In the genomic region with DNA sequence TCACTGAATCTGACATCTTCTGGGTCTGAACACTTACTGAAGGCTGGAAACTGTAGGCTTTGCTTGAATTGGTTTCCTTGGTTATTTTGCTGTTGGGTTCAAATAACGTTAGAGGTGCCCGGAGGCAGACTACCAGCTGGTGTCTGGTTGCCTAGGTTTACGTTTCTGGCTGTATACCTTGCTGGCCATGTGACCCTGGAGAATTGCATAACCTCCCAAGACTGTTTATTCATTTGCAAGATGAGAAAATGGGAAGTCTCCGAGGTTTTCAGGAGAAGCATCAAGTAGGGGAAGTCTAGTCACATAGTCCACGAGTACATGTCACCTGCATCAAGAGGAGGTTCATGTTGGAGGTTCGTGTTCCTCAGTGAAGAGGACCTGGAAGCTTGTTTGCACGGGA, we compare ENCODE assay signal across 12 mouse cellular contexts.
A peak's percentile ranks its signal among the peaks of the same experiment; 100 is the strongest.
DNase-seq lines count a peak whose midpoint lies in the region; ATAC-seq lines count a peak whose summit lies in the region.
"Had no signal": no experiment of that assay in that cellular context is flagged by ENCODE, and none has a peak within 500 bp of the region (broad histone marks: within the 10 kb centered on the region; RNA-seq: fewer than 3 reads in every experiment).

No protein-coding gene starts in this region.

- no peaks in the 10 kb centered on the region for H3K27me3 ChIP-seq in neural tube, embryonic 13.5 days
- H3K27me3 ChIP-seq in kidney, embryonic 15.5 days, result no peaks in the 10 kb centered on the region
- H3K27me3 ChIP-seq: liver, embryonic 12.5 days; stomach, embryonic 15.5 days had no signal

- H3K4me3 ChIP-seq in neural tube, embryonic 13.5 days, result no peak overlapping the region
- no peak overlapping the region for H3K4me3 ChIP-seq in kidney, embryonic 15.5 days (replicated peaks)
- H3K4me3 ChIP-seq: liver, embryonic 12.5 days; stomach, embryonic 15.5 days had no signal

- no peak for ATAC-seq in neural tube, embryonic 13.5 days (ENCODE audit: low read depth)
- peak; percentile 17; the same call in 1 of the 2 replicates for ATAC-seq in megakaryocyte, adult 5-6 weeks (ENCODE audit: poor library complexity, severe bottlenecking)
- ATAC-seq in kidney, embryonic 15.5 days (replicated peaks; ENCODE audit: low FRiP score), result no peak
- ATAC-seq: liver, embryonic 12.5 days had no signal

- peak; percentile 45 for DNase-seq in gastrocnemius, adult 18-20 months (ENCODE audit: low spot score)
- no peak for DNase-seq in gastrocnemius, postnatal 14 days
- no peak for DNase-seq in neural tube, embryonic 10.5 days (ENCODE audit: extremely low spot score, low spot score)
- no peak for DNase-seq in layer of hippocampus, adult 8-10 months (ENCODE audit: low spot score in 2 of 2)
- DNase-seq in adrenal gland, postnatal 36 days, result no peak
- DNase-seq: kidney, adult 9 months had no signal

- 71% methylated on average over 7 of the region's 7 CpGs for WGBS in neural tube, embryonic 13.5 days
- 52% methylated on average over 7 of the region's 7 CpGs for WGBS in kidney, embryonic 15.5 days

- peaks cover 49% of the 10 kb centered on the region for H3K4me1 ChIP-seq in neural tube, embryonic 13.5 days (replicated peaks)
- peaks cover 45% of the 10 kb centered on the region for H3K4me1 ChIP-seq in kidney, embryonic 15.5 days

- H3K9me3 ChIP-seq in neural tube, embryonic 13.5 days, result no peaks in the 10 kb centered on the region
- H3K9me3 ChIP-seq in kidney, embryonic 15.5 days (replicated peaks), result no peaks in the 10 kb centered on the region
- H3K9me3 ChIP-seq: liver, embryonic 12.5 days; midbrain, embryonic 10.5 days; stomach, embryonic 15.5 days had no signal

- H3K4me2 ChIP-seq in neural tube, embryonic 13.5 days, result no peak overlapping the region
- H3K4me2 ChIP-seq in kidney, embryonic 15.5 days, result no peak overlapping the region
- H3K4me2 ChIP-seq: liver, embryonic 12.5 days had no signal

- intact Hi-C loops in gastrocnemius, postnatal 14 days (cut with DNase I; ENCODE audit: low total_unique reads), result no loop called here

- H3K36me3 ChIP-seq in neural tube, embryonic 13.5 days, result no peaks in the 10 kb centered on the region
- H3K36me3 ChIP-seq in kidney, embryonic 15.5 days, result no peaks in the 10 kb centered on the region
- H3K36me3 ChIP-seq: liver, embryonic 12.5 days; midbrain, embryonic 10.5 days; stomach, embryonic 15.5 days had no signal

- peak overlapping the region; percentile 42; the same call in 1 of the 2 replicates for H3K9ac ChIP-seq in neural tube, embryonic 13.5 days
- H3K9ac ChIP-seq in kidney, embryonic 15.5 days, result no peak overlapping the region
- H3K9ac ChIP-seq: liver, embryonic 12.5 days; stomach, embryonic 15.5 days had no signal

- peak overlapping the region; percentile 85; the same call in 1 of the 2 replicates for H3K27ac ChIP-seq in neural tube, embryonic 13.5 days (replicated peaks)
- H3K27ac ChIP-seq in kidney, embryonic 15.5 days, result no peak overlapping the region
- H3K27ac ChIP-seq: liver, embryonic 12.5 days had no signal
